Mouse (Mus musculus) brain, adult 2 months (tissue): ENCODE data around the gene Jmjd7.

Experiments used
- DNase-seq: peaks from one replicate; pipeline ENCODE4 v3.0.0; 2011; ENCODE audit warnings: low read depth, low spot score

Gene Jmjd7

GRCm38 (mm10) chr2:120058818-120059217 lies 31.5 kb downstream of the Jmjd7 start:
- DNase-seq: no peak

- no peak for DNase-seq
Observed at GRCm38 (mm10) chr2:120059466-120059865, 32.2 kb downstream of the Jmjd7 start.

GRCm38 (mm10) chr2:120060190-120060589 lies 32.9 kb downstream of the Jmjd7 start:
- DNase-seq: no peak

GRCm38 (mm10) chr2:120060651-120061050 lies 33.4 kb downstream of the Jmjd7 start:
- DNase-seq: no peak

DNA sequence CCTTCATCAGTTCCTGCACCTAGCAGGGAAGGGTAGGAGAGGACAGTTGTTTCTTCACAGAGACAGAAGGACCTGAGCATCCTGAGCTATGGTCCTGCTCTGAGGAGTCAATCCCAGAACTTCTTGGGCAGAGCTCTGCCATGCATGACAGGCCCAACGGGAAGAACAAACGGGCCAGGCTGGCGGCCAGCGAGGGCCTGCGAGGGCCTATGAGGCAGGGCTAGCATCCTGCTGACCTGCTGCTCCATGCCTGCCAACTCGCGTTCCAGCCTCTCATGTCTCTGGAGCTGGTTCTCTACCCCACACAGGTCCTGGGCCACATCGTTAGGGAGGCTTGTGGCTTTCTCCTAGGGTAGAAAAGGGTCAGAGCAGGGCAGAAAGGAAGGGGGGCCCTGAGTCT lies 35.0 kb downstream of the Jmjd7 start:
- no peak for DNase-seq

- no peak for DNase-seq
Observed at GRCm38 (mm10) chr2:120064639-120065038, 37.4 kb downstream of the Jmjd7 start.

DNA sequence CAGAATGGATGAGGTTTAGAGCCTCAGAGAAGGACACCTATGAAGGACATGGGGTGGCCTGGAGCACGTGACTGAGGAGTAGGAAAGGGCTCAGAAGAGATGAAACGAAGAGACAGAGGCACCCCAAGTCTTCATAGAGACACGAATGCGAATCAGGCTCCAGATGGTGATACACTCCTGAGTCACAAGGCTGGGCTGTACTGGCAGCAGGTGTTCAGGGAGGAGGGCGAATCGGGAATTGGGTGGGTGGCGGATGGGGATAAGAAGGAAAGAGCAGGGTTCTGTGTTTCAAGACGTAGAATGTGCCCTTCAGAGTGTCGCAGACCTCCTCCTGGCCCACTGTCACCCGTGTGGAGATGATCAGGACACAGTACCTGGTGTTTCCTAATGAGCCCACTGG lies 38.0 kb downstream of the Jmjd7 start:
- DNase-seq: peak; percentile 77

GRCm38 (mm10) chr2:120066224-120066623 lies 38.9 kb downstream of the Jmjd7 start:
- no peak for DNase-seq

GRCm38 (mm10) chr2:120068555-120069465 lies 41.5 kb downstream of the Jmjd7 start:
- peak; percentile 58 for DNase-seq

- peak; percentile 87 for DNase-seq
Observed at GRCm38 (mm10) chr2:120069466-120069990, 42.2 kb downstream of the Jmjd7 start.

DNA sequence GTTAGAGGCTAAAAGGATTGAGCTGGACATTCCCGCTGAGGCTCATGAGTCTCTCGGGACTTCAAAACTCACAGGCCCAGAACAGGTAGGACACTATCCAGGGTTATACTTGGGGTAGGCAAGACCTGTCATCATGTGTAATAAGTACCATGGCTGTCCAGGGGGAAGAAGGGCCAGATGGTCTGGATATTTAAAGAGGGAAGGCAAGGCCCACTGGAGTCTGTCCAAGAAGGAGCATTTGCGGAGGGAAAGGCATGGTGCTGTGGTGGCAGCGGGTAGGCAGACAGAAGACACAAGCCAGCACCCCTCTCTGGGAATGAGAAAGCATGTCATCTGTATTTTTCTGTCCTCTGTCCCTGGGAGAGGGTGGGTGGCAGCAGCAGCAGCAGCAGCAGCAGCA lies 46.8 kb downstream of the Jmjd7 start:
- peak; percentile 36 for DNase-seq

- peak; percentile 79 for DNase-seq
Observed at GRCm38 (mm10) chr2:120076076-120076705, 48.9 kb downstream of the Jmjd7 start.
